Mouse (Mus musculus): ENCODE measurements around the gene Epor.
A peak's percentile ranks its signal among the peaks of the same experiment; 100 is the strongest.

The Epor gene

GRCm38 (mm10) chr9:21963417-21963816 is at the start of gene Epor:
Gene Epor (minus strand): TSS chr9:21963506.
- peak; percentile 82 for DNase-seq (ENCODE audit: extremely low read depth, low read depth)

GRCm38 (mm10) chr9:22012731-22013130 is 49.4 kb upstream of the Epor start:
- DNase-seq (ENCODE audit: extremely low read depth, low read depth), result no peak

- DNase-seq (ENCODE audit: extremely low read depth, low read depth), result no peak
Observed at GRCm38 (mm10) chr9:22011055-22011454, 47.7 kb upstream of the Epor start.

GRCm38 (mm10) chr9:22004546-22004945 is 41.2 kb upstream of the Epor start:
- no peak for DNase-seq (ENCODE audit: extremely low read depth, low read depth)

- DNase-seq (ENCODE audit: extremely low read depth, low read depth), result peak; percentile 85
Observed at GRCm38 (mm10) chr9:22003163-22003554, 39.9 kb upstream of the Epor start.

- DNase-seq (ENCODE audit: extremely low read depth, low read depth), result peak; percentile 100
Observed at GRCm38 (mm10) chr9:22002194-22003162, 39.2 kb upstream of the Epor start, which contains the start of the genes Ccdc151 and Prkcsh. Gene Ccdc151 (minus strand): TSS chr9:22002634. Gene Prkcsh (plus strand): TSS chr9:22002806.

GRCm38 (mm10) chr9:22001633-22002032 is 38.3 kb upstream of the Epor start:
- no peak for DNase-seq (ENCODE audit: extremely low read depth, low read depth)

GRCm38 (mm10) chr9:22000296-22000695 is 37.0 kb upstream of the Epor start:
- DNase-seq (ENCODE audit: extremely low read depth, low read depth), result no peak

GRCm38 (mm10) chr9:21996178-21996867 is 33.0 kb upstream of the Epor start:
- DNase-seq (ENCODE audit: extremely low read depth, low read depth), result no peak

- no peak for DNase-seq (ENCODE audit: extremely low read depth, low read depth)
Observed at GRCm38 (mm10) chr9:21992227-21992626, 28.9 kb upstream of the Epor start.

GRCm38 (mm10) chr9:21989230-21990110 is 26.2 kb upstream of the Epor start, which contains the start of gene Rgl3:
Gene Rgl3 (minus strand): TSS chr9:21989446.
- DNase-seq (ENCODE audit: extremely low read depth, low read depth), result no peak

- no peak for DNase-seq (ENCODE audit: extremely low read depth, low read depth)
Observed at GRCm38 (mm10) chr9:21988421-21989101, 25.3 kb upstream of the Epor start.

GRCm38 (mm10) chr9:21987592-21988342 is 24.5 kb upstream of the Epor start:
- DNase-seq (ENCODE audit: extremely low read depth, low read depth), result no peak

- DNase-seq (ENCODE audit: extremely low read depth, low read depth), result no peak
Observed at GRCm38 (mm10) chr9:21983911-21984310, 20.6 kb upstream of the Epor start.

GRCm38 (mm10) chr9:21978398-21979128 is 15.3 kb upstream of the Epor start:
- DNase-seq (ENCODE audit: extremely low read depth, low read depth), result no peak

- no peak for DNase-seq (ENCODE audit: extremely low read depth, low read depth)
Observed at GRCm38 (mm10) chr9:21977972-21978371, 14.7 kb upstream of the Epor start.

GRCm38 (mm10) chr9:21977331-21977730 is 14.0 kb upstream of the Epor start:
- no peak for DNase-seq (ENCODE audit: extremely low read depth, low read depth)

- no peak for DNase-seq (ENCODE audit: extremely low read depth, low read depth)
Observed at GRCm38 (mm10) chr9:21976626-21977175, 13.4 kb upstream of the Epor start.

- no peak for DNase-seq (ENCODE audit: extremely low read depth, low read depth)
Observed at GRCm38 (mm10) chr9:21969304-21969703, 6.0 kb upstream of the Epor start.

Data from MEL-GATA-1-ER (cell line).